Mouse (Mus musculus): ENCODE measurements around the gene Hip1.

DNA sequence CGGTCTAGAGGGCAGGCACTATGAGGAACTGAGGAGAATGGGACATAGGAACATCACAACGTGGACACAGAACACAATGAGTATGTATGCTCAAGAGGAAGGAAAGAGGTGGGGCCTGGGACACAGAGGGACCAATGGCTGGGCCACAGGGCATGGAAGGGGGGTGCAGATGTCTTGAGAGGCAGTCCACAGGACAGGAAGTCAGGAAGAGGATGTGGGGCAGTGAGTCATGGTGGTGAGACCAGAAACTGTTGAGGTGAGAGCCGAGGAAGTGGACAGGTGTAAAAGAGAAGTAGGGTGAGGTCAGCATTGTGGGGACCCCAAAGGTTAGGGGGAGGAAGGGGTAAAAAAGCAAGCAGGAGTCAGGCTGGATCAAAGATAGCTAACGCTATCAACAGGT is 7.6 kb downstream of the Hip1 start:
- TF ChIP-seq TAL1 (IDR thresholded peaks at IDR 0.05; ENCODE audit: low read length) (no peak), ZC3H11A (IDR thresholded peaks at IDR 0.05; ENCODE audit: low read depth, low read length) (no peak), GATA1 (IDR thresholded peaks at IDR 0.05; ENCODE audit: low read depth, low read length) (no peak), CTCF (IDR thresholded peaks at IDR 0.05 in 2 of 3, conservative IDR thresholded peaks at IDR 0.05 in 1 of 3; ENCODE audit: control insufficient read depth in 1 of 3, insufficient read depth in 1 of 3, low read depth in 2 of 3, low read length in 3 of 3, poor library complexity in 1 of 3, severe bottlenecking in 1 of 3) (no peak), MEF2A (IDR thresholded peaks at IDR 0.05; ENCODE audit: extremely low read depth, insufficient replicate concordance, low read depth, low read length, poor library complexity, severe bottlenecking) (no peak), POLR2A (IDR thresholded peaks at IDR 0.05; ENCODE audit: control insufficient read depth in 1 of 2, insufficient read depth in 1 of 2, low read depth in 1 of 2, low read length in 2 of 2, poor library complexity in 1 of 2) (no peak), CHD1 (IDR thresholded peaks at IDR 0.05; ENCODE audit: low read depth, low read length) (no peak), BHLHE40 (IDR thresholded peaks at IDR 0.05; ENCODE audit: borderline replicate concordance, low read depth, low read length) (no peak), ELF1 (IDR thresholded peaks at IDR 0.05; ENCODE audit: low read depth, low read length) (no peak), MYB (IDR thresholded peaks at IDR 0.05; ENCODE audit: low read depth, low read length) (no peak), ZMIZ1 (IDR thresholded peaks at IDR 0.05; ENCODE audit: low read depth, low read length) (no peak)

Data from MEL (cell line).